Mouse (Mus musculus): ENCODE data around the gene Rcc2. TPM values are rescaled to one million over a fixed set of nuclear protein-coding genes. Genes with fewer than 3 reads are reported as not detected.

The Rcc2 gene
- total and polyA plus RNA-seq, 3 experiments, result 254 to 427 (median 270) TPM

- H3K9me3 ChIP-seq (replicated peaks; ENCODE audit: insufficient read depth, low read length), result no peaks in the 10 kb centered on the region
- no peaks in the 10 kb centered on the region for H3K36me3 ChIP-seq (ENCODE audit: control insufficient read depth in 1 of 2, insufficient read depth in 2 of 2, low read length in 2 of 2)
- peak overlapping the region; percentile 63 to 65 for H3K4me3 ChIP-seq (ENCODE audit: control insufficient read depth in 1 of 2, insufficient read depth in 1 of 2, low read depth in 2 of 2, low read length in 2 of 2)
- no peak overlapping the region for H3K27ac ChIP-seq (ENCODE audit: control insufficient read depth, low read depth, low read length)
- peaks cover 0 to 4% of the 10 kb centered on the region in 2 experiments; a peak in 1 of 4 replicates for H3K4me1 ChIP-seq (ENCODE audit: control insufficient read depth in 1 of 2, insufficient read depth in 2 of 2, low read length in 2 of 2)
- H3K79me2 ChIP-seq (ENCODE audit: control insufficient read depth, insufficient read depth, low read length, poor library complexity), result no peaks in the 10 kb centered on the region
- TF ChIP-seq GABPA (IDR thresholded peaks at IDR 0.05; ENCODE audit: low read depth, low read length) (no peak), UBTF (IDR thresholded peaks at IDR 0.05; ENCODE audit: borderline replicate concordance, insufficient read depth, low read depth, low read length) (no peak), USF2 (IDR thresholded peaks at IDR 0.05; ENCODE audit: borderline replicate concordance in 1 of 2, insufficient read depth in 1 of 2, low read depth in 1 of 2, low read length in 2 of 2) (no peak), GATA1 (IDR thresholded peaks at IDR 0.05; ENCODE audit: low read depth, low read length) (no peak), EP300 (IDR thresholded peaks at IDR 0.05; ENCODE audit: low read depth in 1 of 2, low read length in 2 of 2) (no peak), ETS1 (IDR thresholded peaks at IDR 0.05; ENCODE audit: low read depth, low read length) (no peak)
- peak; percentile 24 for DNase-seq (ENCODE audit: low read depth, low spot score)
- H3K9ac ChIP-seq (ENCODE audit: control insufficient read depth, low read depth, low read length, poor library complexity, severe bottlenecking), result peak overlapping the region; percentile 41; the same call in 1 of the 2 replicates
- no peaks in the 10 kb centered on the region for H3K27me3 ChIP-seq (ENCODE audit: control insufficient read depth in 1 of 2, insufficient read depth in 2 of 2, low read length in 2 of 2)
Observed at GRCm38 (mm10) chr4:140770433-140770832, 70.1 kb downstream of the Rcc2 start.

GRCm38 (mm10) chr4:140771091-140771490 is 70.8 kb downstream of the Rcc2 start:
- DNase-seq (ENCODE audit: low read depth, low spot score), result no peak
- Histone ChIP-seq H3K9ac (ENCODE audit: control insufficient read depth, low read depth, low read length, poor library complexity, severe bottlenecking) (no peak overlapping the region), H3K36me3 (ENCODE audit: control insufficient read depth in 1 of 2, insufficient read depth in 2 of 2, low read length in 2 of 2) (no peaks in the 10 kb centered on the region), H3K27me3 (ENCODE audit: control insufficient read depth in 1 of 2, insufficient read depth in 2 of 2, low read length in 2 of 2) (no peaks in the 10 kb centered on the region), H3K27ac (ENCODE audit: control insufficient read depth, low read depth, low read length) (no peak overlapping the region), H3K9me3 (replicated peaks; ENCODE audit: insufficient read depth, low read length) (no peaks in the 10 kb centered on the region), H3K4me1 (ENCODE audit: control insufficient read depth in 1 of 2, insufficient read depth in 2 of 2, low read length in 2 of 2) (peaks cover 0 to 4% of the 10 kb centered on the region in 2 experiments; a peak in 1 of 4 replicates), H3K4me3 (ENCODE audit: control insufficient read depth in 1 of 2, insufficient read depth in 1 of 2, low read depth in 2 of 2, low read length in 2 of 2) (no peak overlapping the region), H3K79me2 (ENCODE audit: control insufficient read depth, insufficient read depth, low read length, poor library complexity) (no peaks in the 10 kb centered on the region)
- TF ChIP-seq JUND (IDR thresholded peaks at IDR 0.05; ENCODE audit: low read depth, low read length) (no peak), TCF12 (IDR thresholded peaks at IDR 0.05; ENCODE audit: low read depth, low read length) (no peak), MXI1 (IDR thresholded peaks at IDR 0.05; ENCODE audit: low read depth, low read length) (no peak), ETS1 (IDR thresholded peaks at IDR 0.05; ENCODE audit: low read depth, low read length) (no peak), RCOR1 (IDR thresholded peaks at IDR 0.05; ENCODE audit: low read depth, low read length) (no peak), USF1 (IDR thresholded peaks at IDR 0.05; ENCODE audit: low read depth, low read length) (no peak), MAX (IDR thresholded peaks at IDR 0.05; ENCODE audit: low read length) (no peak), RAD21 (IDR thresholded peaks at IDR 0.05; ENCODE audit: low read depth, low read length) (no peak), MAFK (IDR thresholded peaks at IDR 0.05; ENCODE audit: borderline replicate concordance, low read depth, low read length) (no peak), NRF1 (IDR thresholded peaks at IDR 0.05; ENCODE audit: insufficient read depth, low read depth, low read length, poor library complexity, severe bottlenecking) (no peak), UBTF (IDR thresholded peaks at IDR 0.05; ENCODE audit: borderline replicate concordance, insufficient read depth, low read depth, low read length) (no peak), ZMIZ1 (IDR thresholded peaks at IDR 0.05; ENCODE audit: low read depth, low read length) (no peak), TAL1 (IDR thresholded peaks at IDR 0.05; ENCODE audit: low read length) (no peak), E2F4 (IDR thresholded peaks at IDR 0.05; ENCODE audit: borderline replicate concordance, low read depth, low read length) (no peak)

Other genes with a start within 250 kb of the Rcc2 start
- gene Arhgef10l, start 34.5 kb upstream of the Rcc2 start, total RNA-seq (2012; rRNA removed), result 10.2 and 16.9 TPM in 2 replicates
- gene Arhgef10l, start 34.5 kb upstream of the Rcc2 start, polyA plus RNA-seq (2012; ENCODE audit: insufficient read depth in 1 of 2, insufficient read length in 2 of 2, low read depth in 1 of 2, low replicate concordance in 2 of 2, missing spikeins in 1 of 2), result 10 to 100 TPM in 1 of 2 experiments, not detected in 1; 26.0 TPM
- not detected in 2 replicates for gene Padi6, start 42.1 kb downstream of the Rcc2 start, total RNA-seq (2012; rRNA removed)
- gene Padi6, start 42.1 kb downstream of the Rcc2 start, polyA plus RNA-seq (2012; ENCODE audit: insufficient read depth in 1 of 2, insufficient read length in 2 of 2, low read depth in 1 of 2, low replicate concordance in 2 of 2, missing spikeins in 1 of 2), result not detected
- not detected in 2 replicates for gene Padi4, start 73.7 kb downstream of the Rcc2 start, total RNA-seq (2012; rRNA removed)
- not detected for gene Padi4, start 73.7 kb downstream of the Rcc2 start, polyA plus RNA-seq (2012; ENCODE audit: insufficient read depth in 1 of 2, insufficient read length in 2 of 2, low read depth in 1 of 2, low replicate concordance in 2 of 2, missing spikeins in 1 of 2)
- gene Padi3, start 110.1 kb downstream of the Rcc2 start, total RNA-seq (2012; rRNA removed), result 75.9 and 106 TPM in 2 replicates
- gene Padi3, start 110.1 kb downstream of the Rcc2 start, polyA plus RNA-seq (2012; ENCODE audit: insufficient read depth in 1 of 2, insufficient read length in 2 of 2, low read depth in 1 of 2, low replicate concordance in 2 of 2, missing spikeins in 1 of 2), result 10 to 100 TPM in 1 of 2 experiments, not detected in 1; 73.1 TPM
- 0.26 and 0.31 TPM in 2 replicates for gene Padi1, start 145.2 kb downstream of the Rcc2 start, total RNA-seq (2012; rRNA removed)
- under 1 TPM in 1 of 2 experiments, not detected in 1; 0.40 TPM for gene Padi1, start 145.2 kb downstream of the Rcc2 start, polyA plus RNA-seq (2012; ENCODE audit: insufficient read depth in 1 of 2, insufficient read length in 2 of 2, low read depth in 1 of 2, low replicate concordance in 2 of 2, missing spikeins in 1 of 2)
- gene Padi2, start 205.8 kb downstream of the Rcc2 start, total RNA-seq (2012; rRNA removed), result 0.07 and 0.27 TPM in 2 replicates
- gene Padi2, start 205.8 kb downstream of the Rcc2 start, polyA plus RNA-seq (2012; ENCODE audit: insufficient read depth in 1 of 2, insufficient read length in 2 of 2, low read depth in 1 of 2, low replicate concordance in 2 of 2, missing spikeins in 1 of 2), result under 1 TPM in 1 of 2 experiments, not detected in 1; 0.07 TPM